15 mouse cellular contexts compared by ENCODE assay signal in the genomic region with DNA sequence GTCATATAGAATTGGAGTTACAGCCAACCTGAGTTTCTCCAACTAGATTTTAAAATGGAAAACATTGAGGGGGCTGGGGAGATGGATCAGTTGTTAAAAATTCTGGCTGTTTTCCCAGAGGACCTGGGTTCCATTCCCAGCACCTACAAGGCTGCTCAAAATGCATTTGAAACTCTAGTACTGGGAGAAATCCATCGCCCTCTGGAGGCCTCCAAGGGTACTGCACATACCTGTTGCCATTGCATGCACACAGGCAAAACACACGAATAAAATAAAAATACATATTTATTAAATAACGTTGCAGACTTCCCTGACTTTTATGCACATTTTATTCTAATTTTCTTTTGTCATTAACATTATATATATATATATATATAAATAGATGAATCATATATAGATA. TPM values are rescaled to one million over a fixed set of nuclear protein-coding genes. Genes with fewer than 3 reads are reported as not detected.
DNase-seq lines count a peak whose midpoint lies in the region; ATAC-seq and TF ChIP-seq lines count a peak whose summit lies in the region.
"Had no signal": no experiment of that assay in that cellular context is flagged by ENCODE, and none has a peak within 500 bp of the region (broad histone marks: within the 10 kb centered on the region; RNA-seq: fewer than 3 reads in every experiment).

No protein-coding gene starts in this region.

- H3K9me3 ChIP-seq in lung, embryonic 14.5 days (ENCODE audit: low read depth, low read length) = no peaks in the 10 kb centered on the region
- H3K9me3 ChIP-seq in MEL (replicated peaks; ENCODE audit: insufficient read depth, low read length) = no peaks in the 10 kb centered on the region
- H3K9me3 ChIP-seq: forebrain, embryonic 10.5 days; lung, embryonic 15.5 days had no signal

- ATAC-seq in lung, embryonic 14.5 days (ENCODE audit: insufficient read depth) = no peak
- ATAC-seq: midbrain, embryonic 16.5 days had no signal

- no peaks in the 10 kb centered on the region for H3K4me1 ChIP-seq in heart, adult 2 months (ENCODE audit: control insufficient read depth, insufficient read depth, low read length)
- H3K4me1 ChIP-seq in lung, embryonic 14.5 days (ENCODE audit: insufficient read depth) = no peaks in the 10 kb centered on the region
- no peaks in the 10 kb centered on the region for H3K4me1 ChIP-seq in MEL (ENCODE audit: control insufficient read depth in 1 of 2, insufficient read depth in 2 of 2, low read length in 2 of 2)
- H3K4me1 ChIP-seq in small intestine, adult 2 months (ENCODE audit: control insufficient read depth, insufficient read depth, insufficient read length, low read length) = 0 out of 2 replicates have a peak, but pooled peaks cover 2% of the 10 kb centered on the region
- H3K4me1 ChIP-seq: forebrain, embryonic 10.5 days; lung, embryonic 15.5 days had no signal

- H3K27me3 ChIP-seq in heart, adult 2 months (ENCODE audit: control insufficient read depth, insufficient read depth, low read length) = no peaks in the 10 kb centered on the region
- H3K27me3 ChIP-seq in lung, embryonic 14.5 days (ENCODE audit: insufficient read depth, low read length) = no peaks in the 10 kb centered on the region
- H3K27me3 ChIP-seq in MEL (ENCODE audit: control insufficient read depth in 1 of 2, insufficient read depth in 2 of 2, low read length in 2 of 2) = no peaks in the 10 kb centered on the region
- no peaks in the 10 kb centered on the region for H3K27me3 ChIP-seq in small intestine, adult 2 months (ENCODE audit: control insufficient read depth, insufficient read depth, low read length)
- H3K27me3 ChIP-seq: lung, embryonic 15.5 days had no signal

- H3K9ac ChIP-seq in heart, adult 2 months (ENCODE audit: low read depth, low read length) = no peak overlapping the region
- H3K9ac ChIP-seq in lung, embryonic 14.5 days = no peak overlapping the region
- H3K9ac ChIP-seq in MEL (ENCODE audit: control insufficient read depth, low read depth, low read length, poor library complexity, severe bottlenecking) = no peak overlapping the region
- H3K9ac ChIP-seq: lung, embryonic 15.5 days had no signal

- H3K4me3 ChIP-seq in heart, adult 2 months = no peak overlapping the region
- H3K4me3 ChIP-seq in lung, embryonic 14.5 days (ENCODE audit: low read depth, low read length) = no peak overlapping the region
- no peak overlapping the region for H3K4me3 ChIP-seq in MEL (ENCODE audit: control insufficient read depth in 1 of 2, insufficient read depth in 1 of 2, low read depth in 2 of 2, low read length in 2 of 2)
- H3K4me3 ChIP-seq in small intestine, adult 2 months (ENCODE audit: low read depth, low read length) = no peak overlapping the region
- H3K4me3 ChIP-seq: forebrain, embryonic 10.5 days; lung, embryonic 15.5 days had no signal

- peak; percentile 5; the same call in 1 of the 2 replicates for TF ChIP-seq RAD21 in MEL (IDR thresholded peaks at IDR 0.05; ENCODE audit: low read depth, low read length)

- no peak overlapping the region for H3K27ac ChIP-seq in heart, adult 2 months
- H3K27ac ChIP-seq in lung, embryonic 14.5 days (ENCODE audit: low read depth) = no peak overlapping the region
- no peak overlapping the region for H3K27ac ChIP-seq in MEL (ENCODE audit: control insufficient read depth, low read depth, low read length)
- H3K27ac ChIP-seq in small intestine, adult 2 months (ENCODE audit: insufficient read depth, low read depth, low read length) = no peak overlapping the region
- H3K27ac ChIP-seq: forebrain, embryonic 10.5 days had no signal

- WGBS in heart, adult 2 months = 51% methylated on average over 3 of the region's 3 CpGs
- WGBS in lung, embryonic 14.5 days = 54% methylated on average over 3 of the region's 3 CpGs
- 60% methylated on average over 3 of the region's 3 CpGs for WGBS in small intestine, adult 2 months

- TF ChIP-seq CTCF in heart, adult 2 months (IDR thresholded peaks at IDR 0.05) = peak; percentile 55
- TF ChIP-seq CTCF in lung, embryonic 14.5 days (IDR thresholded peaks at IDR 0.05; ENCODE audit: low read depth) = peak; percentile 56
- TF ChIP-seq CTCF in MEL (IDR thresholded peaks at IDR 0.05 in 2 of 3, conservative IDR thresholded peaks at IDR 0.05 in 1 of 3; ENCODE audit: control insufficient read depth in 1 of 3, insufficient read depth in 1 of 3, low read depth in 2 of 3, low read length in 3 of 3, poor library complexity in 1 of 3, severe bottlenecking in 1 of 3) = peak; percentile 42 to 52 (median 52)
- peak; percentile 41; the same call in 1 of the 2 replicates for TF ChIP-seq CTCF in small intestine, adult 2 months (IDR thresholded peaks at IDR 0.05; ENCODE audit: extremely low read depth, insufficient read length, insufficient replicate concordance, low read depth, low read length)

- no peak for DNase-seq in heart, adult 2 months
- DNase-seq in heart, postnatal 10 days = no peak
- DNase-seq in lung, embryonic 14.5 days = no peak
- no peak for DNase-seq in lung, adult 18-20 months
- DNase-seq in MEL (ENCODE audit: low read depth, low spot score) = peak; percentile 32
- DNase-seq in embryo, embryonic 9.5 days (ENCODE audit: extremely low spot score) = no peak
- no peak for DNase-seq in urinary bladder, postnatal 4 days (ENCODE audit: low spot score in 2 of 2)
- DNase-seq: gastrocnemius, postnatal 14 days; heart, postnatal 36 days; kidney, postnatal 14 days had no signal

- no peaks in the 10 kb centered on the region for H3K79me2 ChIP-seq in heart, adult 2 months (replicated peaks; ENCODE audit: control insufficient read depth, insufficient read depth, low read length)
- H3K79me2 ChIP-seq in MEL (ENCODE audit: control insufficient read depth, insufficient read depth, low read length, poor library complexity) = no peaks in the 10 kb centered on the region

- intact Hi-C loops in heart, adult 2 months (cut with DNase I) = loop anchor here (10.0 kb wide), 1 partner anchor 542 kb away; no protein-coding TSS in a partner anchor
- intact Hi-C loops in heart, postnatal 10 days (cut with DNase I) = no loop called here

- TF ChIP-seq POLR2A in heart, adult 2 months (IDR thresholded peaks at IDR 0.05; ENCODE audit: insufficient read depth, low read depth, low read length) = no peak
- no peak for TF ChIP-seq POLR2A in MEL (IDR thresholded peaks at IDR 0.05; ENCODE audit: control insufficient read depth in 1 of 2, insufficient read depth in 1 of 2, low read depth in 1 of 2, low read length in 2 of 2, poor library complexity in 1 of 2)
- TF ChIP-seq POLR2A in small intestine, adult 2 months (IDR thresholded peaks at IDR 0.05; ENCODE audit: low read depth, low read length) = no peak

- H3K36me3 ChIP-seq in heart, adult 2 months (ENCODE audit: control insufficient read depth, insufficient read depth, low read length) = no peaks in the 10 kb centered on the region
- H3K36me3 ChIP-seq in lung, embryonic 14.5 days (ENCODE audit: insufficient read depth) = no peaks in the 10 kb centered on the region
- no peaks in the 10 kb centered on the region for H3K36me3 ChIP-seq in MEL (ENCODE audit: control insufficient read depth in 1 of 2, insufficient read depth in 2 of 2, low read length in 2 of 2)
- H3K36me3 ChIP-seq in small intestine, adult 2 months (ENCODE audit: control insufficient read depth, insufficient read depth, low read length) = no peaks in the 10 kb centered on the region
- H3K36me3 ChIP-seq: forebrain, embryonic 10.5 days; lung, embryonic 15.5 days had no signal

- no peak for TF ChIP-seq EP300 in heart, adult 2 months (IDR thresholded peaks at IDR 0.05; ENCODE audit: insufficient read depth, low read depth, low read length)
- TF ChIP-seq EP300 in MEL (IDR thresholded peaks at IDR 0.05; ENCODE audit: low read depth in 1 of 2, low read length in 2 of 2) = no peak

- H3K4me2 ChIP-seq in lung, embryonic 14.5 days = no peak overlapping the region
- H3K4me2 ChIP-seq: lung, embryonic 15.5 days had no signal

RNA-seq across cellular contexts. Expression of a gene that starts 9.4 kb away (rescaled TPM):
- not detected for total RNA-seq in heart, adult 2 months (2021)
- polyA plus RNA-seq in heart, adult 2 months (2012; rRNA removed) = not detected in 2 replicates
- total RNA-seq in heart, postnatal 10 days (2021) = not detected
- polyA plus RNA-seq in lung, embryonic 14.5 days (2014; fragmentation: Nextera tagmentation; extraction: Ambion mirVana) = not detected in 2 replicates
- total RNA-seq in MEL (2012; rRNA removed) = not detected in 2 replicates
- not detected for polyA plus RNA-seq in MEL (2012; ENCODE audit: insufficient read depth in 1 of 2, insufficient read length in 2 of 2, low read depth in 1 of 2, low replicate concordance in 2 of 2, missing spikeins in 1 of 2)
- not detected in 2 replicates for polyA plus RNA-seq in small intestine, adult 2 months (2012; rRNA removed)
- total RNA-seq: heart, postnatal 36 days; left cerebral cortex, adult 8-10 months had no signal
- polyA plus RNA-seq: forebrain, embryonic 10.5 days; lung, embryonic 15.5 days; midbrain, embryonic 16.5 days had no signal

RNA-seq across cellular contexts. Expression of a gene that starts 12.8 kb away (rescaled TPM):
- total RNA-seq in heart, adult 2 months (2021) = not detected
- polyA plus RNA-seq in heart, adult 2 months (2012; rRNA removed) = not detected in 2 replicates
- total RNA-seq in heart, postnatal 10 days (2021) = not detected
- polyA plus RNA-seq in lung, embryonic 14.5 days (2014; fragmentation: Nextera tagmentation; extraction: Ambion mirVana) = 0.75 and 0.87 TPM in 2 replicates
- total RNA-seq in MEL (2012; rRNA removed) = not detected in 2 replicates
- not detected for polyA plus RNA-seq in MEL (2012; ENCODE audit: insufficient read depth in 1 of 2, insufficient read length in 2 of 2, low read depth in 1 of 2, low replicate concordance in 2 of 2, missing spikeins in 1 of 2)
- polyA plus RNA-seq in small intestine, adult 2 months (2012; rRNA removed) = not detected in 2 replicates
- total RNA-seq: gastrocnemius, postnatal 14 days; heart, postnatal 36 days; left cerebral cortex, adult 8-10 months had no signal
- polyA plus RNA-seq: forebrain, embryonic 10.5 days had no signal

RNA-seq across cellular contexts. Expression of a gene that starts 20.2 kb away (rescaled TPM):
- total RNA-seq in heart, adult 2 months (2021) = not detected
- polyA plus RNA-seq in heart, adult 2 months (2012; rRNA removed) = not detected in 2 replicates
- not detected for total RNA-seq in heart, postnatal 10 days (2021)
- polyA plus RNA-seq in lung, embryonic 14.5 days (2014; fragmentation: Nextera tagmentation; extraction: Ambion mirVana) = not detected in 2 replicates
- 0.08 TPM in 1 of 2 replicates, not detected in the other for total RNA-seq in MEL (2012; rRNA removed)
- polyA plus RNA-seq in MEL (2012; ENCODE audit: insufficient read depth in 1 of 2, insufficient read length in 2 of 2, low read depth in 1 of 2, low replicate concordance in 2 of 2, missing spikeins in 1 of 2) = not detected
- polyA plus RNA-seq in small intestine, adult 2 months (2012; rRNA removed) = not detected in 2 replicates
- total RNA-seq: gastrocnemius, postnatal 14 days; heart, postnatal 36 days; left cerebral cortex, adult 8-10 months had no signal
- polyA plus RNA-seq: forebrain, embryonic 10.5 days; lung, embryonic 15.5 days; midbrain, embryonic 16.5 days had no signal

RNA-seq across cellular contexts. Expression of a gene that starts 23.0 kb away (rescaled TPM):
- total RNA-seq in heart, adult 2 months (2021) = not detected
- polyA plus RNA-seq in heart, adult 2 months (2012; rRNA removed) = not detected in 2 replicates
- total RNA-seq in heart, postnatal 10 days (2021) = not detected
- polyA plus RNA-seq in lung, embryonic 14.5 days (2014; fragmentation: Nextera tagmentation; extraction: Ambion mirVana) = not detected in 2 replicates
- not detected in 2 replicates for total RNA-seq in MEL (2012; rRNA removed)
- polyA plus RNA-seq in MEL (2012; ENCODE audit: insufficient read depth in 1 of 2, insufficient read length in 2 of 2, low read depth in 1 of 2, low replicate concordance in 2 of 2, missing spikeins in 1 of 2) = not detected
- not detected in 2 replicates for polyA plus RNA-seq in small intestine, adult 2 months (2012; rRNA removed)
- total RNA-seq: heart, postnatal 36 days; left cerebral cortex, adult 8-10 months had no signal
- polyA plus RNA-seq: forebrain, embryonic 10.5 days; lung, embryonic 15.5 days had no signal

RNA-seq across cellular contexts. Expression of a gene that starts 27.8 kb away (rescaled TPM):
- not detected for total RNA-seq in heart, adult 2 months (2021)
- polyA plus RNA-seq in heart, adult 2 months (2012; rRNA removed) = not detected in 2 replicates
- total RNA-seq in heart, postnatal 10 days (2021) = not detected
- not detected in 2 replicates for polyA plus RNA-seq in lung, embryonic 14.5 days (2014; fragmentation: Nextera tagmentation; extraction: Ambion mirVana)
- total RNA-seq in MEL (2012; rRNA removed) = not detected in 2 replicates
- polyA plus RNA-seq in MEL (2012; ENCODE audit: insufficient read depth in 1 of 2, insufficient read length in 2 of 2, low read depth in 1 of 2, low replicate concordance in 2 of 2, missing spikeins in 1 of 2) = not detected
- not detected in 2 replicates for polyA plus RNA-seq in small intestine, adult 2 months (2012; rRNA removed)
- total RNA-seq: gastrocnemius, postnatal 14 days; heart, postnatal 36 days; left cerebral cortex, adult 8-10 months had no signal
- polyA plus RNA-seq: forebrain, embryonic 10.5 days; lung, embryonic 15.5 days; midbrain, embryonic 16.5 days had no signal
